Mouse (Mus musculus) cerebellum, adult 2 months (tissue): ENCODE data around the gene Olfr324. TPM values are rescaled to one million over a fixed set of nuclear protein-coding genes. Genes with fewer than 3 reads are reported as not detected.

ENCODE experiments used
- DNase-seq, 2 experiments: peaks; one replicate each; pipeline ENCODE4 v3.0.0; 2021
- H3K27ac ChIP-seq: fragments of 200-500 bp; 2 replicates; pipeline ENCODE4 v1.5.1; 2012; ENCODE audit warnings: low read length, control low read depth, inconsistent platforms; ENCODE audit not compliant: insufficient read depth
- H3K27me3 ChIP-seq: fragments of 200-500 bp; 2 replicates; pipeline ENCODE4 v1.6.1; 2012; ENCODE audit warnings: inconsistent platforms, mild to moderate bottlenecking, low read length, moderate library complexity; ENCODE audit not compliant: control insufficient read depth, insufficient read depth
- H3K4me1 ChIP-seq: fragments of 200-500 bp; 2 replicates; pipeline ENCODE4 v1.6.1; 2011; ENCODE audit warnings: low read length; ENCODE audit not compliant: control insufficient read depth, insufficient read depth
- H3K4me3 ChIP-seq: fragments of 200-500 bp; replicated peaks from 2 replicates; pipeline ENCODE3; 2011; ENCODE audit warnings: mild to moderate bottlenecking, low read depth, low read length, control low read depth; ENCODE audit not compliant: insufficient read depth
- CTCF ChIP-seq: fragments of 200-500 bp; IDR thresholded peaks from 2 replicates; pipeline ENCODE4 v1.5.1; 2011; ENCODE audit warnings: low read depth, mild to moderate bottlenecking, control low read depth, low read length, moderate library complexity, borderline replicate concordance; ENCODE audit not compliant: insufficient read depth
- POLR2A ChIP-seq: fragments of 200-500 bp; IDR thresholded peaks from 2 replicates; pipeline ENCODE4 v1.6.1; 2011; ENCODE audit warnings: low read length, control low read depth, borderline replicate concordance; ENCODE audit not compliant: insufficient read depth
- WGBS: fragments of 180-500 bp; shearing (Covaris S2); methylation state at CpG from one replicate; pipeline ENCODE4 v1.1.7; 2018; 5-methylcytosine and 5-hydroxymethylcytosine counted together
- polyA plus RNA-seq: library from polyadenylated mRNA; depleted of rRNA; stranded (reverse); fragments of >200 nt; gene quantifications from 2 replicates; pipeline ENCODE4 v1.2.3, GENCODE M21; 2012

The Olfr324 gene
- polyA plus RNA-seq, 1 experiment = not detected

DNA sequence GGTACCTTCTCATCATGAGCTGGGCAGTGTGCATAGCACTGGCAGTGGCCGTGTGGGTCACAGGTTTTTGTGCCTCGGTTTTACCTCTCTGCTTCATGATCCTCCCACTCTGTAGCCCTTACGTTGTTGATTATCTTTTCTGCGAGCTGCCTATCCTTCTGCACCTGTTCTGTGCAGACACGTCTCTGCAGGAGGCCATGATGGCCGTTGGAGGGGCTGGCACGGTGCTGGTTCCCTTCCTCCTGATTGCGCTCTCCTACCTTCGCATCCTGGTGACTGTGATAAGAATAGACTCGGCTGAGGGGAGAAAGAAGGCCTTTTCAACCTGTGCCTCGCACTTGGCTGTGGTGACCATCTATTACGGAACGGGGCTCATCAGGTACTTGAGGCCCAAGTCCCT, 2.9 kb downstream of the Olfr324 start:
- WGBS = 74% methylated on average over 13 of the region's 13 CpGs
- no peak for DNase-seq
- Histone ChIP-seq H3K27ac (no peak overlapping the region), H3K4me1 (no peaks in the 10 kb centered on the region; the same call in 1 of the 2 replicates), H3K27me3 (no peaks in the 10 kb centered on the region), H3K4me3 (no peak overlapping the region)
- no peak for TF ChIP-seq POLR2A
- TF ChIP-seq CTCF = no peak

DNA sequence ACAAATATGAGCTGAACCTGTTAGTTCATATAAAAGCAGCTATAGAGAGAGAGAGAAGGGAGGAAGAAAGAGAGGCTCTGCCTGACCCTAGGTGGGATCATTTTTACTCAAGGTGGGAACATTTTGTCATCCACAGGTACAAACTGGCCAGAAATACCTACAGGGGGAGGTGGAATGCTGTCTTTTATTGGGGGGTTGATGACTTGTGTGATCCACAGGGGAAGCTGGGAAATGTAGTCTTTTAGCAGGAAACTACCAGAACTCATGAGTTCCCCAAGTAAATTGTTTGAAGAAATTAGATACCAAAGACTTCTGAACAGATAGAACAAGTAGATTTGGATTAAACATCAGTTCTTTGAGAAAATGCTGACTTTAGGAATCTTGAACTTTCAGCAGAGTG, 7.1 kb downstream of the Olfr324 start:
- Histone ChIP-seq H3K4me3 (no peak overlapping the region), H3K4me1 (no peaks in the 10 kb centered on the region), H3K27ac (no peak overlapping the region), H3K27me3 (no peaks in the 10 kb centered on the region)
- no peak for TF ChIP-seq CTCF
- TF ChIP-seq POLR2A = no peak
- no peak for DNase-seq

DNA sequence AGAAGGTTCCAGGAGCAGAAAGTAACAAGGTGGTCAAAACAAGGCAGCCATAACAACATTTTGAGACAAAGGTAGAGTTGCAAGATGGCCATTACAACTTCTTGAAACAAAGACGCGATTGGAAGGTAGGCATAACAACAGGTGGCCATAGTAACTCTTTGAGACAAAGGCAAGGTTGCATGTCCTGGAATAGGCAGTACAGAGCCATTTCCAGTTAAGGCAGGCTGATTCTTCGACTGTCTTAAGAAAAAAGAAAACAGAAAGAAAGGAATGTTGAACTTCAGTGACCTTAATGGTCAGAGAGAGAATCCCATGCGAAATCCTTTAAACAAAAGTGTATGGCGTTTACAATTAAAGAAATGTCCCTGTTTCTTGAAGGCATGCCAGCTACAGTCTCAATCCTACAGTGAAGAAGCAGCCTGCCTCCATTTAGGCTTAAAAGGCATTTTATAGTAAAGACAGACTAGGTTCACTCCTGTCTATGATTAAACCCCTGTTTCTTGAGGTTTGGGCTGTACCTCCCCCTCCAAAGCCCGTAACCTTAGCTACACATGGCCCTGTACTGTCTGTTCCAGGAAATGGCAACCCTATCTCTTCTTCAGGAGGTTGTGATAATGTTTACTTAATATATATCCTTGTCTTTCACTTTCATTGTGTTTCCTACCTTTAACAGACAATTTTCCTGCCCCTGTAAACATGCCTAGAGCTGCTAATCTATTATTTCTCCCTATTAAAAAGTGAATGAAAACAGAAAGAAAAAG, 8.1 kb downstream of the Olfr324 start:
- Histone ChIP-seq H3K27me3 (no peaks in the 10 kb centered on the region), H3K4me3 (no peak overlapping the region), H3K27ac (no peak overlapping the region), H3K4me1 (no peaks in the 10 kb centered on the region)
- no peak for TF ChIP-seq CTCF
- no peak for TF ChIP-seq POLR2A
- DNase-seq = no peak
- 79% methylated on average over 6 of the region's 6 CpGs for WGBS

DNA sequence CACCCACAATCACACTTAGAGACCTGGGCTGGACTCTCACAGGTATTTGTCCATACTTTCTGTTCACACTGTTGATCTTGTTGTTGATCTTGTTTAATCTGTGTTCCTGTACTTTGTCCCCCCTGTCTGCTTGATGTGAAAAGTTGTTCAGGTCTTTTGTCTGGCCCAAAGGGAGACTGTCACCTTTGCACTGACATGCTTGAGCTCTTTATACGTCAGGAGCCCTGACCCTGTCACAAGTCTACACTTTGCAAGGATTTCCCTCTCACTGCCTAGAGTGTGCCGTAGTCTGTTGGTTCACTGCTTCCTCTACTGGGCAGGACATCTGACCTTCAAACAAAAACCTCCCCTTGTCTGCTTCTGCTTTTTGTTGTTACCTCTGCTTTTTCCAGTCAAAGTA, 9.8 kb downstream of the Olfr324 start:
- 70% methylated on average over 2 of the region's 2 CpGs for WGBS
- Histone ChIP-seq H3K4me3 (no peak overlapping the region), H3K4me1 (no peaks in the 10 kb centered on the region), H3K27ac (no peak overlapping the region), H3K27me3 (no peaks in the 10 kb centered on the region)
- no peak for DNase-seq
- no peak for TF ChIP-seq POLR2A
- no peak for TF ChIP-seq CTCF

DNA sequence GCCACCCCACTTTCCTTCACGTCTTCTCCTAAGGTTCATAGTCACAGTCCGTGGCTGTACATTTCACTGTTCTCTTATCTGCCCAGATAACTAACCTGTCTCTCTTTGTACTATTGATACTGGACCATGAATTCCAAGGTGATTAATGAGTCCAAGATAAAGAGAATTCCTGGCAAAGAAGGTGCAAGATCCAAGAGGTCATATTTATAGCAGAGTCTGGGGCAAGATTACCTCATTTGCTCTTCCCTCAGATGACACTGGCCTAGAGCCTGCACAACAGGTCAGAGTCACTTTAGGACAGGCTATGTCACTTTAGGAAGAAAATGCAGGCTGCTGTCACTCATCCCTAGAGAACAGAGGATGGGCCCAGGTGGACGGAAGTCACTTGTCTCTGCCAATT, 10.3 kb downstream of the Olfr324 start:
- TF ChIP-seq CTCF = no peak
- no peak for TF ChIP-seq POLR2A
- Histone ChIP-seq H3K27ac (no peak overlapping the region), H3K4me3 (no peak overlapping the region), H3K27me3 (no peaks in the 10 kb centered on the region), H3K4me1 (no peaks in the 10 kb centered on the region)
- DNase-seq = no peak
- WGBS = 83% methylated on average over 3 of the region's 3 CpGs

DNA sequence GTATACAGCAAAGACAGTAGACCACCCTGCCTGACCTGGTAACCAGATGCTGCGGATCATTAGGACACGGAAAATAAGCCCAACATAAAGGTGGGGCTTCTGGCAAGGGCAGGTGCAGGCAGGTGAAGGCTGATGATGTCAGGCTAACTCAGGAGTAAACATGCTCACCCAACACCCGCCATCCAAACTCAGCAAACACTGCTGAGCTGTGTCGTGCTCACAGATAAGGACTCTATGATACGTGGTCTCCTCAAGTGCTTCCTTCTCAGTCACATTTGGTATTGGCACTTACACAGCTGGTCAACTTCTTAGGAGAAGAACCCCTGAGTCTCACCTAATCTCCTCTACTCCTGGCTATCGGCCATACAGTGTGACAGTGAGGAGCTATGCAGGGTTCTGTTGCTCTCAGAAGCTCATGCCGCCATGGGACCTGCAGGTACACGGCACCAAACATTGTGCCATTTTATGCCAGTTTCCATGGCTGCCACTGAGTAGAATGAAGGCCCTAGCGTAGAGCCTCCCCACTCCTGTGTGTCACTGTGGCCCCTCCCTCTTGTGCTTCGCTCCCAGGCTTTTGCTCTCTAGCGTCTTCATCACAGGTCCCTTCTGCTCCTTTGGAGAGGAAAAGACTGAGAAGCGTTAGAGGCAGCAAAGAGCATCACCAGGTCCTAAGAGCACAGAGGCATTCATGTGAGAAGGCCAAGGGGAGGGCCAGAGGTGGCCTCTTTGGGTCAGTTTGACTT, 11.4 kb downstream of the Olfr324 start:
- Histone ChIP-seq H3K4me3 (no peak overlapping the region), H3K27ac (no peak overlapping the region), H3K4me1 (no peaks in the 10 kb centered on the region), H3K27me3 (no peaks in the 10 kb centered on the region)
- TF ChIP-seq CTCF (no peak), POLR2A (no peak)
- DNase-seq = no peak
- WGBS = 84% methylated on average over 12 of the region's 12 CpGs

DNA sequence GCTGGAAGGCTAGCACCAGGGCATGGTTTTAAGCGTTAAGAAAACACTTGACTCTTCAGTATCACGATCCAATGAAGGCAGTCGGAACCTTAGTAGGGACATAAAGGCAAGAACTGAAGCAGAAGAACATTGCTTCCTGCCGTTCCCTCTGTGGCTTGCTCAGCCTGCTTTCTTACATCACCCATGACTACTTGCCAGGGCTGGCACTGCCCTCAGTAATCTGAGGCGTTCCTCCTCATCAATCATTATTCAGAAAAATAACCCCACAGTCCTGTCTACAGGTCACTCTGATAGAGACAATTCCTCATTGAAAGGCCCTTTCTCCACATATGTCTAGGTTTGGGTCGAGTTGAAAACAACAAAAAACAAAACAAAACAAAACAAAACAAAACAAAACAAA, 12.1 kb downstream of the Olfr324 start:
- Histone ChIP-seq H3K27ac (no peak overlapping the region), H3K4me3 (no peak overlapping the region), H3K4me1 (no peaks in the 10 kb centered on the region), H3K27me3 (no peaks in the 10 kb centered on the region)
- no peak for TF ChIP-seq CTCF
- TF ChIP-seq POLR2A = no peak
- 59% methylated on average over 6 of the region's 6 CpGs for WGBS
- DNase-seq = no peak

DNA sequence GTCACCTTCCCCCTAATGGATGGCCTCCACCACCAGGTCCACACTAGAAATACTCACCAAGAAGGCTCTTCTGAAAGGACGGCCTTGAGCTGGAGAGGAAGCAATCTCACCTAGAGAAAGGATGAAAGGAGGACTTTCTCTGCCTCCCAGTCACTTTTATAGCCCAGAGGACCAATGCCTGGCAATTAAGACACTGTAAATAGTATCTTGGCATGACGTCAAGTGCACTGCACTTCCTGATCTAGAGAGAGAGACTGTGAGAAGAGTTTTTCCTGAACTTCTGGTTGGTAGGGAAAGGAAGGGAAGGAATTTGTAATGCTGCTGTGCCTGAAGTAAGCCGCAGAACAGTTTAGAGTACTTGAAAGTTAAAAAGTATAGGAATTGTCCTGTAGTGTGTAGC, 18.4 kb downstream of the Olfr324 start:
- TF ChIP-seq POLR2A (no peak), CTCF (no peak)
- no peak for DNase-seq
- no peak overlapping the region for H3K4me3 ChIP-seq
- H3K27me3 ChIP-seq = no peaks in the 10 kb centered on the region
- no peaks in the 10 kb centered on the region for H3K4me1 ChIP-seq
- H3K27ac ChIP-seq = no peak overlapping the region
- 82% methylated on average over 3 of the region's 3 CpGs for WGBS
